Mouse (Mus musculus) spleen, adult 2 months (tissue): ENCODE measurements around the gene Tuft1.

Experiments
- CTCF ChIP-seq: fragments of 200-500 bp; IDR thresholded peaks from 2 replicates; pipeline ENCODE4 v1.5.1; 2011; ENCODE audit warnings: mild to moderate bottlenecking, inconsistent platforms; ENCODE audit not compliant: insufficient read depth, insufficient read length, insufficient replicate concordance; ENCODE audit errors: extremely low read depth
- POLR2A ChIP-seq: fragments of 200-500 bp; IDR thresholded peaks from 2 replicates; pipeline ENCODE4 v1.6.1; 2011; ENCODE audit warnings: low read depth, low read length, inconsistent platforms

- no peak for TF ChIP-seq POLR2A
- no peak for TF ChIP-seq CTCF
Observed at GRCm38 (mm10) chr3:94582944-94583343, 75.7 kb downstream of the Tuft1 start.
